Mouse (Mus musculus) CH12.LX (cell line): ENCODE measurements around the gene Gm10961. TPM values are rescaled to one million over a fixed set of nuclear protein-coding genes. Genes with fewer than 3 reads are reported as not detected.
A peak's percentile ranks its signal among the peaks of the same experiment; 100 is the strongest.

Source experiments
- DNase-seq: peaks from one replicate; pipeline ENCODE4 v3.0.0-alpha.2; 2013; ENCODE audit errors: extremely low read depth
- H3K27ac ChIP-seq: 2 replicates; pipeline ENCODE4 v1.5.1; 2012; ENCODE audit warnings: low read depth, mild to moderate bottlenecking, control low read depth, moderate library complexity; ENCODE audit not compliant: insufficient read depth
- H3K27me3 ChIP-seq: replicated peaks from 2 replicates; pipeline ENCODE3; 2012; ENCODE audit warnings: inconsistent platforms
- H3K36me3 ChIP-seq, 2 experiments: replicated peaks in 1 of 2; 2 replicates each; pipeline versions ENCODE3 to v1.6.1; 2012; ENCODE audit warnings: inconsistent platforms in 1 of 2, low read length in 1 of 2, mild to moderate bottlenecking in 1 of 2, mixed read lengths in 1 of 2, moderate library complexity in 1 of 2; ENCODE audit not compliant: control insufficient read depth in 1 of 2, insufficient read depth in 1 of 2
- H3K4me1 ChIP-seq, 2 experiments: 2 replicates each; pipeline ENCODE4 v1.6.1; 2012; ENCODE audit warnings: inconsistent platforms in 1 of 2, moderate library complexity in 1 of 2; ENCODE audit not compliant: insufficient read depth in 2 of 2, control insufficient read depth in 1 of 2
- H3K4me2 ChIP-seq: 2 replicates; pipeline ENCODE4 v1.6.1; 2012; ENCODE audit warnings: low read depth, mild to moderate bottlenecking, control low read depth; ENCODE audit not compliant: poor library complexity, insufficient read depth, severe bottlenecking
- H3K4me3 ChIP-seq, 3 experiments: fragments of 150-350 bp in 1 of 3; sonication (generic) in 1 of 3; replicated peaks in 1 of 3; 2 replicates each; pipeline versions ENCODE3 to v1.5.1; 2011 to 2012; ENCODE audit warnings: low read depth in 2 of 3, low read length in 2 of 3, mild to moderate bottlenecking in 2 of 3, moderate library complexity in 2 of 3, control low read depth in 1 of 3, improper control_type of control experiment in 1 of 3, inconsistent platforms in 1 of 3, mixed read lengths in 1 of 3; ENCODE audit not compliant: poor library complexity in 1 of 3
- H3K79me2 ChIP-seq: replicated peaks from 2 replicates; pipeline ENCODE4 v1.6.1; 2012; ENCODE audit warnings: mild to moderate bottlenecking, moderate library complexity; ENCODE audit not compliant: control insufficient read depth, poor library complexity, insufficient read depth, severe bottlenecking; ENCODE audit errors: extremely low read depth
- H3K9ac ChIP-seq: 2 replicates; pipeline ENCODE4 v1.6.1; 2012; ENCODE audit warnings: low read depth, mild to moderate bottlenecking, control low read depth, moderate library complexity; ENCODE audit not compliant: insufficient read depth
- H3K9me3 ChIP-seq: replicated peaks from 2 replicates; pipeline ENCODE3; 2012; ENCODE audit warnings: low read length, inconsistent platforms, mixed read lengths
- ELF1 ChIP-seq: IDR thresholded peaks from 2 replicates; pipeline ENCODE4 v1.6.1; 2014; ENCODE audit warnings: low read depth, mild to moderate bottlenecking, inconsistent platforms, low read length, improper control_type of control experiment
- EP300 ChIP-seq: IDR thresholded peaks from 2 replicates; pipeline ENCODE4 v1.6.1; 2011; ENCODE audit warnings: low read length, improper control_type of control experiment
- ETS1 ChIP-seq: conservative IDR thresholded peaks from 2 replicates; pipeline ENCODE4 v1.6.1; 2012; ENCODE audit warnings: low read depth, mild to moderate bottlenecking, inconsistent platforms, low read length, improper control_type of control experiment, moderate library complexity
- IRF4 ChIP-seq: IDR thresholded peaks from 2 replicates; pipeline ENCODE4 v1.6.1; 2014; ENCODE audit warnings: low read depth, mild to moderate bottlenecking, inconsistent platforms, low read length, improper control_type of control experiment
- JUND ChIP-seq: conservative IDR thresholded peaks from 2 replicates; pipeline ENCODE4 v1.6.1; 2011; ENCODE audit warnings: low read depth, low read length, improper control_type of control experiment
- MYC ChIP-seq: IDR thresholded peaks from 2 replicates; pipeline ENCODE4 v1.6.1; 2011; ENCODE audit warnings: low read depth, mild to moderate bottlenecking, improper control_type of control experiment, low read length
- PAX5 ChIP-seq: IDR thresholded peaks from 2 replicates; pipeline ENCODE4 v1.6.1; 2012; ENCODE audit warnings: low read length, inconsistent platforms, mixed read lengths
- SIN3A ChIP-seq: IDR thresholded peaks from 2 replicates; pipeline ENCODE4 v1.6.1; 2012; ENCODE audit warnings: low read length, improper control_type of control experiment, inconsistent platforms
- TBP ChIP-seq: conservative IDR thresholded peaks from 2 replicates; pipeline ENCODE4 v1.6.1; 2011; ENCODE audit warnings: low read depth, low read length, improper control_type of control experiment
- TCF12 ChIP-seq: IDR thresholded peaks from 2 replicates; pipeline ENCODE4 v1.6.1; 2014; ENCODE audit warnings: low read depth, mild to moderate bottlenecking, inconsistent platforms, low read length, improper control_type of control experiment
- dilution Hi-C: fragments of 300-500 bp; cut with MboI; formaldehyde crosslinking; loops from 2 replicates; pipeline ENCODE4 v1.14.3; 2020; ENCODE audit warnings: low sequenced_read_pairs; ENCODE audit not compliant: extremely low pct_unique_long_range_greater_than_20kb, extremely low pct_ligation_motif_present
- in situ Hi-C: fragments of 300-500 bp; cut with MboI; formaldehyde crosslinking; loops from 3 replicates; pipeline ENCODE4 v1.14.3; 2019; ENCODE audit warnings: low sequenced_read_pairs, low pct_ligation_motif_present, low pct_unique_long_range_greater_than_20kb, mixed read lengths
- polyA plus RNA-seq: library from polyadenylated mRNA; unstranded; fragments of >175 nt; gene quantifications from 2 replicates; pipeline ENCODE4 v1.2.1, GENCODE M21; 2012; ENCODE audit warnings: low read depth; ENCODE audit not compliant: insufficient read length
- total RNA-seq, 2 experiments: library from RNA; depleted of rRNA; stranded (reverse); fragments of 300-350 nt in 1 of 2; fragments of >200 nt in 1 of 2; gene quantifications; 2 replicates each; pipeline ENCODE4 v1.2.3; 2012 to 2014

Gm10961 gene
- total and polyA plus RNA-seq, 3 experiments, result not detected

DNA sequence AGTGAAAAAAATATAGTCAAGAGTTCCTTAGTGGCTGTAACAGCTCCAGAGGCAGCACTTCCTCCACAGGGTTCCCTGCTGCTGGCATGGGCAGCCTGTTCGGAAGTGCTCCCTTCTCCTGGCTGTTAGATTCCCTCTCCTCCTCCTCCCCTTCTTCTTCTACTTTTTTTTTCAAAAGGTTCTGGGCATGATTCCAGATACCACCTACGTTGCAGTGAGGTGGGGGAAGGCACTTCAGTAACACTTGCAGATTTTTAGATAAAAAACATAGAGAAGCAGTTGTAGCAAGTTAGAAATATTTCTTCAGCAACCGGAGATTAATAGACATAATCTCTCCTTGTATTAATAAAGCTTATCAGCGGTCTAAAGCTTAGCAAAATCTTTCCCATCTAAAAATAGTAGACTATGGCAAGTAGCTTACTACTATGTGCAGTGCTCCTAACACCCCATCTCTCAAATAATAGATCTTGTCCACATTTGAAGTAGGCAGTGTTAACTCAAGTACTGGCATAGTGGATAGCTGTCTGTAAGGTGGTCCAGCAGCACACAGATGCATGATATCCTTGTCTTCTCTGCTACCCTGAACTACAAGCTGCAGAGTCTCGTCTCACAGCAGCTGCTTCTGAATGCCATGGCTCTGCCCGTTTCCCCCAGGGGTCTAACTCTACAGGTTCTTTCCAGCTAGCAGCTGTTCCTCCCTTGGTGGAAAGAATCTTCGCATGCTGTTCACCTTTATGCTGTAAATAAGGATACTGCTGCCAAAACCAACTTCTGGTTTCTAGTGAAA is 49.9 kb downstream of the Gm10961 start:
- peak; percentile 57 for DNase-seq

More for the DNA sequence above, 49.9 kb downstream of the Gm10961 start:
- Histone ChIP-seq H3K79me2 (peaks cover 24% of the 10 kb centered on the region), H3K9ac (no peak overlapping the region), H3K4me1 (peaks cover 10 to 63% of the 10 kb centered on the region in 2 experiments), H3K4me3 (no peak overlapping the region), H3K27me3 (no peaks in the 10 kb centered on the region), H3K4me2 (no peak overlapping the region), H3K27ac (peak overlapping the region; percentile 37; the same call in 1 of the 2 replicates)
- dilution Hi-C loops, result no loop called here
- in situ Hi-C loops, result no loop called here
- TF ChIP-seq SIN3A (no peak), ETS1 (peak; percentile 55), PAX5 (no peak), TBP (no peak), TCF12 (no peak), IRF4 (no peak; the same call in 1 of the 2 replicates), JUND (no peak), MYC (no peak), ELF1 (no peak), EP300 (peak; percentile 33; the same call in 1 of the 2 replicates)
- TF ChIP-seq, all 38 proteins: peak for 2
- no peaks in the 10 kb centered on the region for H3K9me3 ChIP-seq
- peaks cover 9 to 33% of the 10 kb centered on the region in 2 experiments for H3K36me3 ChIP-seq

Other genes with a start within 250 kb of the Gm10961 start
- not detected in 2 replicates for gene Kcnc4, start 171.8 kb upstream of the Gm10961 start, total RNA-seq (2012; rRNA removed)
- not detected in 2 replicates for gene Kcnc4, start 171.8 kb upstream of the Gm10961 start, total RNA-seq (2014; rRNA removed)
- not detected in 2 replicates for gene Kcnc4, start 171.8 kb upstream of the Gm10961 start, polyA plus RNA-seq
- not detected in 2 replicates for gene Slc6a17, start 113.3 kb upstream of the Gm10961 start, total RNA-seq (2012; rRNA removed)
- gene Slc6a17, start 113.3 kb upstream of the Gm10961 start, total RNA-seq (2014; rRNA removed), result not detected in 2 replicates
- gene Slc6a17, start 113.3 kb upstream of the Gm10961 start, polyA plus RNA-seq, result not detected in 2 replicates
- gene Ubl4b, start 76.2 kb upstream of the Gm10961 start, total RNA-seq (2012; rRNA removed), result not detected in 2 replicates
- gene Ubl4b, start 76.2 kb upstream of the Gm10961 start, total RNA-seq (2014; rRNA removed), result not detected in 2 replicates
- not detected in 2 replicates for gene Ubl4b, start 76.2 kb upstream of the Gm10961 start, polyA plus RNA-seq
- not detected in 2 replicates for gene Alx3, start 36.3 kb upstream of the Gm10961 start, total RNA-seq (2012; rRNA removed)
- gene Alx3, start 36.3 kb upstream of the Gm10961 start, total RNA-seq (2014; rRNA removed), result not detected in 2 replicates
- gene Alx3, start 36.3 kb upstream of the Gm10961 start, polyA plus RNA-seq, result 0.29 TPM in 1 of 2 replicates, not detected in the other
- gene Strip1, start 372 bp downstream of the Gm10961 start, total RNA-seq (2012; rRNA removed), result 21.4 and 28.2 TPM in 2 replicates
- 16.5 and 18.4 TPM in 2 replicates for gene Strip1, start 372 bp downstream of the Gm10961 start, total RNA-seq (2014; rRNA removed)
- 25.1 and 27.0 TPM in 2 replicates for gene Strip1, start 372 bp downstream of the Gm10961 start, polyA plus RNA-seq
- gene Ahcyl1, start 65.2 kb downstream of the Gm10961 start, total RNA-seq (2012; rRNA removed), result 27.3 and 31.3 TPM in 2 replicates
- 22.7 and 32.5 TPM in 2 replicates for gene Ahcyl1, start 65.2 kb downstream of the Gm10961 start, total RNA-seq (2014; rRNA removed)
- gene Ahcyl1, start 65.2 kb downstream of the Gm10961 start, polyA plus RNA-seq, result 83.4 and 86.4 TPM in 2 replicates
- gene Csf1, start 129.1 kb downstream of the Gm10961 start, total RNA-seq (2012; rRNA removed), result 2.5 and 3.4 TPM in 2 replicates
- 2.9 and 3.4 TPM in 2 replicates for gene Csf1, start 129.1 kb downstream of the Gm10961 start, total RNA-seq (2014; rRNA removed)
- gene Csf1, start 129.1 kb downstream of the Gm10961 start, polyA plus RNA-seq, result 15.0 and 17.4 TPM in 2 replicates
- not detected in 2 replicates for gene Eps8l3, start 245.9 kb downstream of the Gm10961 start, total RNA-seq (2012; rRNA removed)
- not detected in 2 replicates for gene Eps8l3, start 245.9 kb downstream of the Gm10961 start, total RNA-seq (2014; rRNA removed)
- not detected in 2 replicates for gene Eps8l3, start 245.9 kb downstream of the Gm10961 start, polyA plus RNA-seq